Mouse (Mus musculus): Measurements from ENCODE around the gene Nrxn1.
"Not testable (repeated sequence)": the region's sequence is repeated elsewhere in the genome, so short reads cannot be mapped to it uniquely, and the experiment has no call there.

Nrxn1 gene

GRCm38 (mm10) chr17:90583826-90584534 is 508.9 kb downstream of the Nrxn1 start:
- no peak for DNase-seq (ENCODE audit: low spot score in 2 of 2)

GRCm38 (mm10) chr17:90583196-90583595 is 509.7 kb downstream of the Nrxn1 start:
- DNase-seq (ENCODE audit: low spot score in 2 of 2) = no peak

GRCm38 (mm10) chr17:90569877-90570276 is 523.0 kb downstream of the Nrxn1 start:
- no peak for DNase-seq (ENCODE audit: low spot score in 2 of 2)

- no peak for DNase-seq (ENCODE audit: low spot score in 2 of 2)
Measured at GRCm38 (mm10) chr17:90565186-90565585, 527.7 kb downstream of the Nrxn1 start.

GRCm38 (mm10) chr17:90556376-90556775 is 536.5 kb downstream of the Nrxn1 start:
- DNase-seq (ENCODE audit: low spot score in 2 of 2) = no peak

DNA sequence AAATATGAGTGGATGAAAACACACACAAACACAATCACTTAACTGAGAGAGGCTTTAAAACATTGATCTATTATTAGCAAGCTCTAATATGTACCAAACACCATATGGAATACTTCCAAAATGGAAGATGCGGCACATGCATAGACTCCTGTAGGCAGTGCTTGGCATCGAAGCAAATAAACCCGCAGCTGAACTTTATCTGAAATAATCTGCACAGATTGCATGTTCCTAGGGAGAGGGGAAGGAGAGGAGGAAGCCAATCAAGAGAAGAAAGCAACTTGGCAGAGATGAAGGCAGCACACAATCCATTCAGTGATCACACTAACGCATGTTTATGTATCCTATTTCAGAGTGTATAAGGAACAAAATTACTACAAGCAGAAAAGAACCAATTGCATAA is 542.5 kb downstream of the Nrxn1 start:
- DNase-seq (ENCODE audit: low spot score in 2 of 2) = no peak

GRCm38 (mm10) chr17:90546806-90547205 is 546.1 kb downstream of the Nrxn1 start:
- DNase-seq (ENCODE audit: low spot score in 2 of 2) = no peak

DNA sequence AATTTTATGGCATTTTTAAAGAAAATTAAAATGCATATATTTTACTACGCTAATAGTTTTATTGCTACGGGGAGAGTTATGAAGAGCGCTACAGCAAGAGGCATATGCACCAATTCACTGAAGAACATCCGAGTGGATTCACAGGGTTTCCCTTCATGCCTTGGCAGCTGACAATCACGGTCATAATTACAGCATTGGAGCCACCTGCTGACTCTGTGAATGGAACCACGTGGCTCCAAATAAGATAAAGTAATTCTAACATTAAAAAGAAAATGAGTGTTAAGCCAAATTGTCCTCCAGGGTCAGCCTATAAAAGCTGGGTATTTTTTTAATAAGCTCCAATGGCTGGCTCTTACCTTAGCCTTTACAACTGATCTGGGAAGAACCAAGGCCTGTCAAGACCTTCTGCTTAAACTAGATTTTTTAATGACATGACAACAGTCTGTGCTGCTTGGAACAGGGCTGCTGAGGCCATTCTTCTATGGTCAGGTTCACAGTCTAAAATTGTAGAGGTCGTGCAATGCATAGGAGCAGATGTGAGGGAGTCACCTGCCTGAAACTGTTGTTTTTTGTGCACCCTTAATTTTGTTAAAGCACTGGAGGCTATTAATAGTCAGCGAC is 548.1 kb downstream of the Nrxn1 start:
- DNase-seq (ENCODE audit: low spot score in 2 of 2) = no peak

DNA sequence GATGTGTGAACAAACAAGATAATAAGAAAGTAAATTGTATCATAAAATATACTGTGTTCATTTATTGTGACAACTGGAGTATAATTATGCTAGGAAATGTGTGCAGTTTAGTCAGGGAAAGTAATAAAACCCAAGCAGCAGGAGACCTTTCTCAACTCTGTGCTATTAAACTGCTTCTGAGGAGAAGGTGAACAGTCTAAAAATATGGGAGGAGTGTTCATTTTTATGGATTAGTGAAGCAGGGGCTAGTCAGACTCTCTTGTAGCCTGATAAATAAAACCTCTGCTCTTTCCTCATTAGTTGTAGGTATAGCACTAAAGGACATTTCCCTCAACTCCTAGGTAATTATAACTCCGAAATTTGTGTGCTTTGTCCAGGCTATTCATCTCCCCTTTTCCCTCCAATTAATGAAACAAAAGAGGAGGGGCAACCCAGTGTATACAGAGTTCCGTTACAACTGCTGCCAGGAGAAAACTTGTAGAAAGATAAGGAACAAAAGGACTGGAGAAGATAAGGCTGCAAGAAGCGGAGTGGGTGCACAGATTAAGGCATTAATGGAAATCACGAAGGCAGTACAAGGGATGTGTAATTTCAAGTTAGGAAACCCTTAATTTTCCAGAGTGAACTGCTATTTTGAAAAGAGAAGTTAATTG is 548.8 kb downstream of the Nrxn1 start:
- DNase-seq (ENCODE audit: low spot score in 2 of 2) = no peak

DNA sequence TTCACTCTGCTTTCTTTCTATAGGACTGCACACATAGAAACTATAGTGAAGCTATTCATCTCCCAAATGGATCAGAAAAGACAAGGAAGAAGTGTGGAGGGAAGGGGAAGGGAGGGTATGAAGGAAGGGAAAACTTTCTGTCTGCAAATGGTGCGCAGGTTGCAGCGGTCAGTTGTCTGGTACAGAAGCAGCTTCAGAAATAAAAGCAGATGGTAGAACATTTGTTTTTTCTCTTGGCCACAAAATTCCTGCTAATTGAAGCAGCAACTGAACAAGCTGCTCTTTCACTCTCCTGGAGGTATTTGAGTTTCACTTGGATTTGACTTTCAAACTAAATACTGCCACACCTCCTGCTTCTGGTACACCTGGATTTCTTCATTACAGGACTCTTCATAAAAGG is 561.4 kb downstream of the Nrxn1 start:
- DNase-seq (ENCODE audit: low spot score in 2 of 2) = no peak

DNA sequence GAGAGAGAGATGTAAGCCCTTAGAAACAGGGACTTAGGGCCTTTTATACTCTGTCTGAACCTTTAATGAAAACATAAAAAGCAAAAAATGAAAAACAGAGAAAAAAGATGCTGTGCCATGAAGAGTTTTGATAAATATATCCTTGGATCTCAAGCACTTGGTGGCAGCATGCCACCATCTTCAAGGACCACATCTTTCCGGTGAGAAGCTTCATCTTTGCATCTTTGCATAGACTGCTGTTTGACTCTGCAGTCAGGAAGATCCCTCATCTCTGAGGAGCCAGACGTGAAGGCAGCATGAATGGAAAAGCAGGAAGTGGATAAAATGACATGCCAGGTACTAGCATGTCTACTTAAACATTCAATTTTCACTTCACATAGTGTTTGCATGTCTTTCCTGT is 586.8 kb downstream of the Nrxn1 start:
- no peak for DNase-seq (ENCODE audit: low spot score in 2 of 2)

DNA sequence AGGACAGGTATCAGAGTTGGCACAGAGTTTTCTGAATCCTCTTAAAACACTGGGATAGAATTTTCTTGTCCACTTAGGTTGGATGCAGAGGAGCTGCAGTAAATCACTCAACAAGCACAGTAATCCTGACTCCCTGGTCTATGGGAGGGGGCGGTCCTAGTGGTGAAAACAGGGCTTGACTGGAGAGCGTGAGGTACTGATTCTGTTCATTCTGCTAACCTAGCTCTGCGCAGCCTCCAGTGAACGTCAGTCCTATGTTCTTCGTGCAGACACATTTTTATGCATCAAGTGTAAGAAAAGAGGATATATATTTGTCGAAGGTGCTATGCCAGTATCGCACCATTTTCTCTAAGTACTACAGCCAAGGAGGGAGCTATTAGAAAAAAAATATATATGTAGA is 588.9 kb downstream of the Nrxn1 start:
- DNase-seq (ENCODE audit: low spot score in 2 of 2) = not testable (repeated sequence)

- DNase-seq (ENCODE audit: low spot score in 2 of 2) = peak; percentile 53 to 63
Measured at GRCm38 (mm10) chr17:90501023-90501675, 591.7 kb downstream of the Nrxn1 start.

DNA sequence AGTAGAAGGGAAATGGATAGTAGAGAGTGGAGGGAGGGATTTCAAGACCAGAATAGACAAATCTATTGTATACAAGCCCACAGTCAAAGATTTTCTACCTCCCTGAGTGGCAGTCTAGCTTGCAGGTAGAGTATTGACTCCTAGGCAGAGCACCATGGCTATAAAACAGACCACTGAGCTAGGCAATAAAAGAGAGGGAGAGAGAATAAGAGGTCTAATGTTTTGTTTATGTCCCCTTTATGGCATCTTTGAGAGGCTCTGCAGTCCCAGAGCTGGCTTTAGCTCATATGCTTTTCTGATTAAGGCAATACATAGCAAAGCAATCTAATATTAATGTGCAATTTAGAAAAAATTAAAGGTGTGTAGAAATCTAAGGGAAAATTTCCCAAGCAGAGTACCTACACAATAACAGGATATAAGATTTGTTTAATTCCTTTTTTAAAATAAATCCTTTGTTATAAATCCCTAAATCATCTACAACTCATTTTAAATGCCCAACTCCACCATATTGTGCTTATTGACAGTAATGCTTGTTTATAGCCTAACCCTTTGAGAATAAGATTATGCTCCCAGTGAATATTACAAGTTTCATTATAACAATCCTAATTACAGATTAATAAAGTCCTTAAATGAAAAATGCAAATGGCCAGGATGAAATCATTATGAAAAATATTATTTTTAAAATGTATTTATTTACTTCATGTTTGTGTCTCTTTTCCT is 613.2 kb downstream of the Nrxn1 start:
- no peak for DNase-seq (ENCODE audit: low spot score in 2 of 2)

GRCm38 (mm10) chr17:90456748-90457147 is 636.1 kb downstream of the Nrxn1 start:
- DNase-seq (ENCODE audit: low spot score in 2 of 2) = no peak

DNA sequence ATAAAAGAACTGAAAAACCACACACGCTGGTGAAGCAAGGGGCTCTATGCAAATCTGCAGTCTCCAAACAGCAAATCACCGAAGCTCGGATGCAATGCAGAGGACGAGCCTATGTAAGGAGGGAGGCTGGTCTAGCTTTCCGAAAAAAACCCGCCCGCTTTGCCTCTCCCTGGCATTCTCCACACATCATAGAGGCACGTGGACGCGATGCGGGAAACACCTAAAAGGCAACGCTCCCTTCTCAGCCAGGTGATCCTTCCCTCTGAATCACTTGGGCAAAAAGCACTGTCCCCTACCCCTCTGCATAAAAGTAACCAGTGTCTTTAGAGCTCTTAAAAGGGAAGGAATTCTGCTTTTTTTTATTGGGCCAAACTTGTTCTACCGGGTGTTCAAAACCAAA is 637.0 kb downstream of the Nrxn1 start:
- DNase-seq (ENCODE audit: low spot score in 2 of 2) = peak; percentile 43 to 56

GRCm38 (mm10) chr17:90455409-90455775 is 637.5 kb downstream of the Nrxn1 start:
- DNase-seq (ENCODE audit: low spot score in 2 of 2) = no peak

- no peak for DNase-seq (ENCODE audit: low spot score in 2 of 2)
Measured at GRCm38 (mm10) chr17:90454738-90455408, 638.0 kb downstream of the Nrxn1 start.

GRCm38 (mm10) chr17:90454356-90454737 is 638.5 kb downstream of the Nrxn1 start:
- no peak for DNase-seq (ENCODE audit: low spot score in 2 of 2)

DNA sequence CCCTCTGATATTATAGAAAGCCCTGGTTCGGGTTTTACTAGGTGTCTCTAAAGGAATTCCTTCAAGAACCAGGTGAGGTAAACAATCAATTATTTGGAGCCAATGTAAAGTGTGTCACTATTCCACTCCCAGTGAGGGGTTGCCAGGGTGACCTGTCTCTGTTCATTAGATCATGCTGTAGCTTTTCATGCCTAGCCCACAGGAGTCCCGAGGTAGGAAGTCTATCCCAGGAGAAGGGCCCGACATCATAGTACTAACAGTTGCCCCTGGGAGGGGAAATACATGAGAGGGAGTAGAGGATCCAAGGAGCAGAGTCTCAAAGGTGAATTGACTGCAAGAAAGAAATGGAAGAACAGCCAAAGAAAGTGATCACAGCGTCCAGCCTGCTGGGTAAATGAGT is 639.6 kb downstream of the Nrxn1 start:
- no peak for DNase-seq (ENCODE audit: low spot score in 2 of 2)

- DNase-seq (ENCODE audit: low spot score in 2 of 2) = no peak
Measured at GRCm38 (mm10) chr17:90452770-90453169, 640.1 kb downstream of the Nrxn1 start.

Measured in frontal cortex, postnatal 25 days (tissue).